In genomic region chr5:104396286-104396685, GRCm38 (mm10) we compare ENCODE assay signal across 24 mouse cellular contexts. TPM values are rescaled to one million over a fixed set of nuclear protein-coding genes. Genes with fewer than 3 reads are reported as not detected.
DNase-seq lines count a peak whose midpoint lies in the region; ATAC-seq and TF ChIP-seq lines count a peak whose summit lies in the region.
"Had no signal": no experiment of that assay in that cellular context is flagged by ENCODE, and none has a peak within 500 bp of the region (broad histone marks: within the 10 kb centered on the region; RNA-seq: fewer than 3 reads in every experiment).

No protein-coding gene starts in this region.

- no peak overlapping the region for H3K27ac ChIP-seq in kidney, embryonic 16.5 days (ENCODE audit: low read length)
- H3K27ac ChIP-seq: forebrain, embryonic 13.5 days; heart, embryonic 15.5 days; hindbrain, embryonic 12.5 days; liver, embryonic 12.5 days; midbrain, embryonic 15.5 days; neural tube, embryonic 13.5 days had no signal

- H3K4me1 ChIP-seq in kidney, embryonic 16.5 days (ENCODE audit: insufficient read depth, low read length), result peaks cover 16% of the 10 kb centered on the region
- H3K4me1 ChIP-seq: forebrain, embryonic 13.5 days; heart, embryonic 15.5 days; liver, embryonic 12.5 days had no signal

- no peak overlapping the region for H3K4me3 ChIP-seq in C2C12 (ENCODE audit: insufficient read depth, poor library complexity, severe bottlenecking)
- no peak overlapping the region for H3K4me3 ChIP-seq in kidney, embryonic 16.5 days (ENCODE audit: low read length)
- H3K4me3 ChIP-seq: forebrain, embryonic 13.5 days; heart, embryonic 15.5 days; hindbrain, embryonic 12.5 days; liver, embryonic 12.5 days; megakaryocyte, embryonic 14.5 days; midbrain, embryonic 15.5 days; neural tube, embryonic 13.5 days had no signal

- peak; percentile 95 for DNase-seq in 3T3-L1 (ENCODE audit: low read depth, low spot score)
- peak; percentile 69 for DNase-seq in adipocyte (ENCODE audit: low spot score)
- no peak for DNase-seq in layer of hippocampus, adult 9-10 months (ENCODE audit: low spot score)
- DNase-seq: adrenal gland, adult 2 months; adrenal gland, postnatal 36 days; cerebellum, adult 8-10 months; cerebellum, postnatal 25 days; gastrocnemius, postnatal 10 days; left cerebral cortex, postnatal 4 days; liver, postnatal 0 days; thymus, adult 2 months; thymus, postnatal 36 days had no signal

- peak; percentile 94 for ATAC-seq in megakaryocyte progenitor cell, adult 5-6 weeks (replicated peaks; ENCODE audit: poor library complexity)
- no peak for ATAC-seq in kidney, embryonic 16.5 days (ENCODE audit: low FRiP score, low TSS enrichment)
- no peak for ATAC-seq in CD4-positive, CD25-positive, alpha-beta regulatory T cell, adult 4 months
- ATAC-seq: forebrain, embryonic 13.5 days; intestine, postnatal 0 days; liver, embryonic 12.5 days; liver, postnatal 0 days; midbrain, embryonic 15.5 days had no signal

- no peaks in the 10 kb centered on the region for H3K79me2 ChIP-seq in C2C12 (ENCODE audit: control insufficient read depth, insufficient read depth)

- no peaks in the 10 kb centered on the region; the same call in 1 of the 2 replicates for H3K9me3 ChIP-seq in kidney, embryonic 16.5 days (ENCODE audit: low read length)
- H3K9me3 ChIP-seq: forebrain, embryonic 13.5 days; heart, embryonic 15.5 days; hindbrain, embryonic 12.5 days; liver, embryonic 12.5 days; megakaryocyte, embryonic 14.5 days; midbrain, embryonic 15.5 days; neural tube, embryonic 13.5 days had no signal

- no peaks in the 10 kb centered on the region for H3K27me3 ChIP-seq in C2C12 (ENCODE audit: control insufficient read depth, insufficient read depth, insufficient read length)
- no peaks in the 10 kb centered on the region for H3K27me3 ChIP-seq in kidney, embryonic 16.5 days (ENCODE audit: insufficient read depth, low read length)
- H3K27me3 ChIP-seq: forebrain, embryonic 13.5 days; heart, embryonic 15.5 days; hindbrain, embryonic 12.5 days; liver, embryonic 12.5 days; midbrain, embryonic 15.5 days; neural tube, embryonic 13.5 days had no signal

- no peak overlapping the region for H3ac ChIP-seq in C2C12 (ENCODE audit: control insufficient read depth, insufficient read length, low read depth)

- H3K36me3 ChIP-seq in C2C12 (ENCODE audit: control insufficient read depth, insufficient read depth), result no peaks in the 10 kb centered on the region
- H3K36me3 ChIP-seq in kidney, embryonic 16.5 days (ENCODE audit: insufficient read depth, low read length), result no peaks in the 10 kb centered on the region
- H3K36me3 ChIP-seq: heart, embryonic 15.5 days; hindbrain, embryonic 12.5 days; liver, embryonic 12.5 days; midbrain, embryonic 15.5 days; neural tube, embryonic 13.5 days had no signal

- no peak for TF ChIP-seq CTCF in C2C12 (IDR thresholded peaks at IDR 0.05; ENCODE audit: control insufficient read depth, insufficient read depth, insufficient read length)

- H3K9ac ChIP-seq in kidney, embryonic 16.5 days (replicated peaks; ENCODE audit: low read length), result no peak overlapping the region
- H3K9ac ChIP-seq: forebrain, embryonic 13.5 days; heart, embryonic 15.5 days; hindbrain, embryonic 12.5 days; liver, embryonic 12.5 days; liver, postnatal 0 days; midbrain, embryonic 15.5 days; neural tube, embryonic 13.5 days had no signal

- WGBS in kidney, embryonic 16.5 days, result 84% methylated on average over 6 of the region's 6 CpGs

- no peaks in the 10 kb centered on the region for H3K79me3 ChIP-seq in C2C12 (ENCODE audit: low read depth)

- H3K4me2 ChIP-seq in kidney, embryonic 16.5 days (replicated peaks; ENCODE audit: low read depth, low read length), result no peak overlapping the region
- H3K4me2 ChIP-seq: forebrain, embryonic 13.5 days; heart, embryonic 15.5 days; hindbrain, embryonic 12.5 days; liver, embryonic 12.5 days; midbrain, embryonic 15.5 days; neural tube, embryonic 13.5 days had no signal

TF ChIP-seq in C2C12, 6 proteins besides CTCF, POLR2A, EP300 and RAD21:
- TF ChIP-seq USF1 (IDR thresholded peaks at IDR 0.05; ENCODE audit: low read depth) (no peak), MAX (IDR thresholded peaks at IDR 0.05) (no peak), MYOD1 (IDR thresholded peaks at IDR 0.05; ENCODE audit: control insufficient read depth, insufficient read length, low read depth) (no peak), CEBPB (IDR thresholded peaks at IDR 0.05; ENCODE audit: low read depth) (peak; percentile 55), MYOG (IDR thresholded peaks at IDR 0.05; ENCODE audit: control insufficient read depth, extremely low read depth, insufficient read length) (no peak)

RNA-seq across cellular contexts. Expression of gene Spp1, which starts 38.6 kb away (rescaled TPM):
- 1,843 TPM for polyA plus RNA-seq in C2C12 (2012; fragmentation: generic; extraction: Trizol)
- 9.5 and 10.5 TPM in 2 replicates for total RNA-seq in megakaryocyte progenitor cell, adult 5-6 weeks (2015)
- total RNA-seq in megakaryocyte progenitor cell, adult 5-6 weeks (2017), result 4.7 and 5.9 TPM in 2 replicates
- polyA plus RNA-seq in kidney, embryonic 16.5 days (2015; fragmentation: Nextera tagmentation; extraction: Ambion mirVana), result 167 and 243 TPM in 2 replicates
- polyA plus RNA-seq in CD4-positive, CD25-positive, alpha-beta regulatory T cell, adult 4 months (2017; shearing (Covaris generic)), result 1 to 10 TPM in 1 of 2 experiments, not detected in 1; 2.7 TPM

Comparison
In these comparisons a context has a peak if more than half of its experiments do, and no peak if none do; other contexts are left out.
1. RNA of gene Spp1, which starts 38.6 kb away (polyA plus RNA-seq): 1,843 TPM in C2C12 (single experiment) and 167 to 243 TPM in kidney, embryonic 16.5 days; 2.7 TPM in CD4-positive, CD25-positive, alpha-beta regulatory T cell, adult 4 months; every median in the first group is over 10 times any median in the second.